Mouse (Mus musculus): ENCODE results near the gene Dpm3. TPM values are rescaled to one million over a fixed set of nuclear protein-coding genes. Genes with fewer than 3 reads are reported as not detected.
"Not testable (repeated sequence)": the region's sequence is repeated elsewhere in the genome, so short reads cannot be mapped to it uniquely, and the experiment has no call there.

The Dpm3 gene
- 101 and 103 TPM in 2 replicates for polyA plus RNA-seq (2016; fragmentation: Nextera tagmentation; extraction: Ambion mirVana)

GRCm38 (mm10) chr3:89259076-89259475 is at the start of gene Dpm3:
Dpm3 (plus strand) TSS chr3:89259358.
- H3K9ac ChIP-seq, result no peak within 1 kb of the TSS
- WGBS, result 63% methylated on average over 7 of the region's 7 CpGs
- H3K27ac ChIP-seq, result no peak within 1 kb of the TSS
- no peaks in the 10 kb centered on the region for H3K9me3 ChIP-seq
- H3K36me3 ChIP-seq, result no peaks in the 10 kb centered on the region
- H3K27me3 ChIP-seq, result no peaks in the 10 kb centered on the region
- H3K4me2 ChIP-seq (replicated peaks), result no peak within 1 kb of the TSS
- H3K4me3 ChIP-seq, result no peak within 1 kb of the TSS
- ATAC-seq (ENCODE audit: insufficient number of reproducible peaks, insufficient read depth, low FRiP score, low TSS enrichment), result no peak
- H3K4me1 ChIP-seq, result peaks cover 4% of the 10 kb centered on the region; the same call in 1 of the 2 replicates

- no peak for ATAC-seq (ENCODE audit: insufficient number of reproducible peaks, insufficient read depth, low FRiP score, low TSS enrichment)
- Histone ChIP-seq H3K27ac (no peak overlapping the region), H3K9me3 (no peaks in the 10 kb centered on the region), H3K36me3 (peaks cover 60% of the 10 kb centered on the region), H3K27me3 (no peaks in the 10 kb centered on the region), H3K4me1 (peaks cover 7% of the 10 kb centered on the region; the same call in 1 of the 2 replicates), H3K4me3 (no peak overlapping the region), H3K9ac (no peak overlapping the region), H3K4me2 (replicated peaks) (no peak overlapping the region)
- WGBS, result 84% methylated on average over 7 of the region's 7 CpGs
Measured at GRCm38 (mm10) chr3:89209731-89210130, 49.4 kb upstream of the Dpm3 start.

- Histone ChIP-seq H3K9me3 (no peaks in the 10 kb centered on the region), H3K9ac (no peak overlapping the region), H3K27ac (no peak overlapping the region), H3K27me3 (no peaks in the 10 kb centered on the region), H3K4me1 (peaks cover 11% of the 10 kb centered on the region), H3K36me3 (peaks cover 55% of the 10 kb centered on the region), H3K4me3 (no peak overlapping the region), H3K4me2 (replicated peaks) (no peak overlapping the region)
- WGBS, result 87% methylated on average over 13 of the region's 13 CpGs
- ATAC-seq (ENCODE audit: insufficient number of reproducible peaks, insufficient read depth, low FRiP score, low TSS enrichment), result no peak
Measured at GRCm38 (mm10) chr3:89210162-89210561, 49.0 kb upstream of the Dpm3 start.

GRCm38 (mm10) chr3:89210731-89211130 is 48.4 kb upstream of the Dpm3 start:
- Histone ChIP-seq H3K36me3 (peaks cover 50% of the 10 kb centered on the region), H3K9me3 (no peaks in the 10 kb centered on the region), H3K4me3 (no peak overlapping the region), H3K4me2 (replicated peaks) (no peak overlapping the region), H3K4me1 (peaks cover 17% of the 10 kb centered on the region), H3K27me3 (no peaks in the 10 kb centered on the region), H3K27ac (no peak overlapping the region), H3K9ac (no peak overlapping the region)
- ATAC-seq (ENCODE audit: insufficient number of reproducible peaks, insufficient read depth, low FRiP score, low TSS enrichment), result no peak
- 86% methylated on average over 7 of the region's 7 CpGs for WGBS

GRCm38 (mm10) chr3:89213803-89214530 is 45.2 kb upstream of the Dpm3 start:
- peak overlapping the region; percentile 97 for H3K27ac ChIP-seq
- H3K36me3 ChIP-seq, result peaks cover 21% of the 10 kb centered on the region
- peak overlapping the region; percentile 69 for H3K9ac ChIP-seq
- peak overlapping the region; percentile 70 for H3K4me2 ChIP-seq (replicated peaks)
- WGBS, result under 1% methylated on average over 69 of the region's 69 CpGs
- H3K9me3 ChIP-seq, result no peaks in the 10 kb centered on the region
- ATAC-seq (ENCODE audit: insufficient number of reproducible peaks, insufficient read depth, low FRiP score, low TSS enrichment), result peak; percentile 85
- no peaks in the 10 kb centered on the region for H3K27me3 ChIP-seq
- H3K4me3 ChIP-seq, result peak overlapping the region; percentile 82
- H3K4me1 ChIP-seq, result peaks cover 19% of the 10 kb centered on the region

GRCm38 (mm10) chr3:89214681-89215411 is 44.3 kb upstream of the Dpm3 start, which contains the start of gene Thbs3:
Thbs3 (plus strand) TSS chr3:89215180.
- Histone ChIP-seq H3K4me1 (peaks cover 19% of the 10 kb centered on the region), H3K4me2 (replicated peaks) (peak within 1 kb of the TSS; percentile 70), H3K4me3 (peak within 1 kb of the TSS; percentile 82), H3K9ac (peak within 1 kb of the TSS; percentile 69), H3K36me3 (peaks cover 12% of the 10 kb centered on the region), H3K9me3 (no peaks in the 10 kb centered on the region), H3K27me3 (no peaks in the 10 kb centered on the region), H3K27ac (peak within 1 kb of the TSS; percentile 97)
- ATAC-seq (ENCODE audit: insufficient number of reproducible peaks, insufficient read depth, low FRiP score, low TSS enrichment), result no peak
- under 1% methylated on average over 19 of the region's 19 CpGs for WGBS

GRCm38 (mm10) chr3:89215853-89216252 is 43.3 kb upstream of the Dpm3 start:
- WGBS, result 0% methylated on average over 6 of the region's 6 CpGs
- H3K9me3 ChIP-seq, result no peaks in the 10 kb centered on the region
- peaks cover 19% of the 10 kb centered on the region for H3K4me1 ChIP-seq
- 0 out of 2 replicates have a peak, but pooled peaks cover 3% of the 10 kb centered on the region for H3K36me3 ChIP-seq
- peak overlapping the region; percentile 70 for H3K4me2 ChIP-seq (replicated peaks)
- H3K27ac ChIP-seq, result peak overlapping the region; percentile 97; the same call in 1 of the 2 replicates
- peak overlapping the region; percentile 43; the same call in 1 of the 2 replicates for H3K9ac ChIP-seq
- peak overlapping the region; percentile 82 for H3K4me3 ChIP-seq
- no peaks in the 10 kb centered on the region for H3K27me3 ChIP-seq
- ATAC-seq (ENCODE audit: insufficient number of reproducible peaks, insufficient read depth, low FRiP score, low TSS enrichment), result 0 out of 2 replicates have a peak, but pooled peaks have one; percentile 31

GRCm38 (mm10) chr3:89216407-89216806 is 42.8 kb upstream of the Dpm3 start:
- not testable (repeated sequence) for H3K4me3 ChIP-seq

GRCm38 (mm10) chr3:89218271-89218670 is 40.9 kb upstream of the Dpm3 start:
- no peak overlapping the region for H3K27ac ChIP-seq
- 94% methylated on average over 1 of the region's 1 CpGs for whole genome bisulfite sequencing
- H3K4me1 ChIP-seq, result peaks cover 11% of the 10 kb centered on the region
- peaks cover 12% of the 10 kb centered on the region for H3K36me3 ChIP-seq
- ATAC-seq (ENCODE audit: insufficient number of reproducible peaks, insufficient read depth, low FRiP score, low TSS enrichment), result no peak
- H3K9ac ChIP-seq, result no peak overlapping the region
- H3K4me2 ChIP-seq (replicated peaks), result no peak overlapping the region
- H3K27me3 ChIP-seq, result no peaks in the 10 kb centered on the region
- H3K9me3 ChIP-seq, result no peaks in the 10 kb centered on the region
- no peak overlapping the region for H3K4me3 ChIP-seq

More at GRCm38 (mm10) chr3:89216407-89216806, 42.8 kb upstream of the Dpm3 start:
- H3K27me3 ChIP-seq; ATAC-seq (ENCODE audit: insufficient number of reproducible peaks, insufficient read depth, low FRiP score, low TSS enrichment); H3K9ac ChIP-seq; H3K27ac ChIP-seq; H3K9me3 ChIP-seq; H3K36me3 ChIP-seq: not testable (repeated sequence)
- peaks cover 19% of the 10 kb centered on the region for H3K4me1 ChIP-seq
- H3K4me2 ChIP-seq (replicated peaks), result peak overlapping the region; percentile 70
- 75% methylated on average over 7 of the region's 7 CpGs for WGBS

- 40% methylated on average over 8 of the region's 8 CpGs for WGBS
- Histone ChIP-seq H3K36me3 (peaks cover 14% of the 10 kb centered on the region), H3K9ac (no peak overlapping the region), H3K4me2 (replicated peaks) (no peak overlapping the region), H3K4me3 (no peak overlapping the region), H3K9me3 (no peaks in the 10 kb centered on the region), H3K4me1 (peaks cover 11% of the 10 kb centered on the region), H3K27ac (no peak overlapping the region), H3K27me3 (no peaks in the 10 kb centered on the region)
- ATAC-seq (ENCODE audit: insufficient number of reproducible peaks, insufficient read depth, low FRiP score, low TSS enrichment), result no peak
Measured at GRCm38 (mm10) chr3:89219546-89219945, 39.6 kb upstream of the Dpm3 start.

- H3K27ac ChIP-seq, result no peak overlapping the region
- no peak overlapping the region for H3K4me3 ChIP-seq
- H3K9ac ChIP-seq, result no peak overlapping the region
- H3K9me3 ChIP-seq, result no peaks in the 10 kb centered on the region
- no peaks in the 10 kb centered on the region for H3K27me3 ChIP-seq
- no peak for ATAC-seq (ENCODE audit: insufficient number of reproducible peaks, insufficient read depth, low FRiP score, low TSS enrichment)
- WGBS, result 26% methylated on average over 5 of the region's 5 CpGs
- peaks cover 9% of the 10 kb centered on the region for H3K4me1 ChIP-seq
- H3K4me2 ChIP-seq (replicated peaks), result no peak overlapping the region
- peaks cover 14% of the 10 kb centered on the region for H3K36me3 ChIP-seq
Measured at GRCm38 (mm10) chr3:89221167-89221566, 38.0 kb upstream of the Dpm3 start.

All from embryonic facial prominence, embryonic 12.5 days (tissue).